Mouse (Mus musculus) bone marrow macrophage, adult 2 months (primary cell): ENCODE results near the gene Kif23.

Experiments used
- CTCF ChIP-seq: IDR thresholded peaks from 2 replicates; pipeline ENCODE4 v1.5.1; 2012; ENCODE audit warnings: low read depth, mild to moderate bottlenecking, low read length, moderate library complexity
- POLR2A ChIP-seq: IDR thresholded peaks from 2 replicates; pipeline ENCODE4 v1.6.1; 2012; ENCODE audit warnings: mild to moderate bottlenecking, low read depth, low read length, borderline replicate concordance

DNA sequence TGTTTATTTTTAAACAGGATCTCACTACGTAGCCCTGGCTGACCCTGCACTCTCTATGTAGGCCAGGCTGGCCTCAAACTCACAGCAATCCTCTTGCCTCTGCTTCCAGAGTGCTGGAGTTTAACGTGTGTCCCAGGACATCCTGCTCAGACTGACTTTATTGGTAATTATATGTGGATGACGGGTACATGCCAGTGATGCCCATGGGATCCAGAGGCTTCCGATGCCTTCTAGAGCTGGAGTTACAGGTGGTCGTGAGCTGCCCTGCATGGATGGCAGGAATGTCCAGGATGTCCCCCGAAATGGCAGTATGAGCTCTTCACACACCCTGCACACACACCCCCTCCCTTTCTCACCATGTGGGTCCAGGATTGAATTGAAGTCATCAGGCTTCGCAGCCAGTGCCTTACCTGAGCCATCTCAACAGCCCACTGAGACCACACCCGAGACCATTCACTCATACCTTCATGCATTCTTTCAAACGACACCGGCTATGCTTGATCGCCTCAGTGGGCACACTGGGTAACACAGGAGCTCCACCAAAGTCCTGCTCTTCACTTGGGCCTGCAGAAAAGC lies 37.7 kb downstream of the Kif23 start:
- TF ChIP-seq CTCF: no peak
- no peak for TF ChIP-seq POLR2A
